Mouse (Mus musculus): ENCODE measurements around the gene Cnst. TPM values are rescaled to one million over a fixed set of nuclear protein-coding genes. Genes with fewer than 3 reads are reported as not detected.

Gene Cnst
- polyA plus RNA-seq, 1 experiment from 2014 or later = 18.8 TPM

DNA sequence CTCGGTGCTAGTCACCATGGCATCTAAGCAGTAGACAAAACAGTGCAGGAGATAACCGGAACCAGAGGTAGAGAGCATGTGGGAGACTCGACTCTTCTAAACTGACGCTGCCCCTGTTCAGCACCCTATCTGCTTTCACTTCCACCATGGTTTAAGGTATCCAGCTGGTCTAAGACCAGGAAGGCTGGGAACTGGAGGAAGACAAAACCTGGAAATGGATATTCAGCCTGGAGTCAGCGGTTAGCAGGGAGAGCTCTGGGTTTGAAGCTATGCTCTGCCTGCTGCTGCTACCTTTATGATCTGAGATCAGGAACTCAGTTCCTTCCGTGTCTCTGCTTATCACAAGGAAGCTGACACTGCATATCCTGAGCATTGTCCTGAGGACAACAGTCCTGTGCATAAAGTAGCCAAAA is 35.9 kb downstream of the Cnst start:
- Histone ChIP-seq H3K4me2 (ENCODE audit: low read depth, low read length) (no peak overlapping the region), H3K9ac (ENCODE audit: low read length) (no peak overlapping the region), H3K9me3 (replicated peaks; ENCODE audit: control insufficient read depth, low read length) (no peaks in the 10 kb centered on the region), H3K4me3 (replicated peaks; ENCODE audit: low read length) (no peak overlapping the region), H3K27me3 (ENCODE audit: control insufficient read depth, insufficient read depth, low read length) (no peaks in the 10 kb centered on the region), H3K4me1 (ENCODE audit: control insufficient read depth, insufficient read depth, low read length) (peaks cover 3% of the 10 kb centered on the region), H3K36me3 (ENCODE audit: control insufficient read depth, insufficient read depth, low read length) (peaks cover 4% of the 10 kb centered on the region; the same call in 1 of the 2 replicates), H3K27ac (ENCODE audit: low read length) (no peak overlapping the region)
- no peak for ATAC-seq (ENCODE audit: insufficient read depth, low FRiP score)
- 47% methylated on average over 6 of the region's 6 CpGs for WGBS

DNA sequence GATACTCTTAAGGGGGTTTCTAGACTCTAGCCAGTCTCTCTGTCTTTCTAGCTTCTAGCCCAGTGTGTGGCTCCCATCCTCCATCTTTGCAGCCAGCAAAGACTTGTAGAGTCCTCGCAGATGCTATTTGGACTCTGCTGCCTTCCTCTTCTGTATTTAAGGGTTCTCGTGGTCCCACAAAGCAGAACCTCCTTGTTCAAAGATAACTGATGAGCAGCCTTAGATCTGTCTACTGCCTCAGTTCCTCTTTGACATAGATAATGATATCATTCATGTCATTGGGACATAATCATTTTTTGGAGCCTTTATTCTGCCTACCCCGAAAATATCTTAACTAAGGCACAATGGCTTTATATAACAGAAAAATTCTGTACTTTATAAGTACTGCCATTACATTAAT is 36.9 kb downstream of the Cnst start:
- H3K4me2 ChIP-seq (ENCODE audit: low read depth, low read length) = no peak overlapping the region
- ATAC-seq (ENCODE audit: insufficient read depth, low FRiP score) = no peak
- H3K9me3 ChIP-seq (replicated peaks; ENCODE audit: control insufficient read depth, low read length) = no peaks in the 10 kb centered on the region
- 90% methylated on average over 3 of the region's 3 CpGs for WGBS
- no peak overlapping the region for H3K27ac ChIP-seq (ENCODE audit: low read length)
- H3K4me3 ChIP-seq (replicated peaks; ENCODE audit: low read length) = no peak overlapping the region
- H3K36me3 ChIP-seq (ENCODE audit: control insufficient read depth, insufficient read depth, low read length) = peaks cover 4% of the 10 kb centered on the region; the same call in 1 of the 2 replicates
- no peak overlapping the region for H3K9ac ChIP-seq (ENCODE audit: low read length)
- H3K4me1 ChIP-seq (ENCODE audit: control insufficient read depth, insufficient read depth, low read length) = peaks cover 3% of the 10 kb centered on the region
- no peaks in the 10 kb centered on the region for H3K27me3 ChIP-seq (ENCODE audit: control insufficient read depth, insufficient read depth, low read length)

DNA sequence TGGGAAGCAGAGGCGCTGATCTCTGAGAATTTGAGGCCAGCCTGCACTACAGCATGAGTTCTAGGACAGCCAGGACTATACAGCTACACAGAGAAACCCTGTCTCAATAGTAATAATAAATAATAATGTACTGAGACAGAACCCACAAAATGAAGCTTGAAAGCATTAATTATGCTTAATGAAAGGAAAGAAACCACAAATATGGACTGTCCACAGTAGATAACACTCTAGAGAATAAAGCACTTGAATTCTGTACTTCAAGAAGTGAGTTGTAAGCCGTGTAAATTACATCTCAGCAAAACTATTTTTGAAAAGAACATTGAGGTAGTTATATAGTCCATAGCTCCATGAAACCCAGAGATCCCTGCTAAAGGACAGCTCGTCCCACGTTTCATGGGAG is 38.0 kb downstream of the Cnst start:
- Histone ChIP-seq H3K4me3 (replicated peaks; ENCODE audit: low read length) (no peak overlapping the region), H3K9me3 (replicated peaks; ENCODE audit: control insufficient read depth, low read length) (no peaks in the 10 kb centered on the region), H3K9ac (ENCODE audit: low read length) (no peak overlapping the region), H3K36me3 (ENCODE audit: control insufficient read depth, insufficient read depth, low read length) (peaks cover 4% of the 10 kb centered on the region; the same call in 1 of the 2 replicates), H3K27ac (ENCODE audit: low read length) (no peak overlapping the region), H3K4me2 (ENCODE audit: low read depth, low read length) (no peak overlapping the region), H3K27me3 (ENCODE audit: control insufficient read depth, insufficient read depth, low read length) (no peaks in the 10 kb centered on the region), H3K4me1 (ENCODE audit: control insufficient read depth, insufficient read depth, low read length) (peaks cover 3% of the 10 kb centered on the region; the same call in 1 of the 2 replicates)
- ATAC-seq (ENCODE audit: insufficient read depth, low FRiP score) = no peak
- WGBS = 88% methylated on average over 4 of the region's 4 CpGs

DNA sequence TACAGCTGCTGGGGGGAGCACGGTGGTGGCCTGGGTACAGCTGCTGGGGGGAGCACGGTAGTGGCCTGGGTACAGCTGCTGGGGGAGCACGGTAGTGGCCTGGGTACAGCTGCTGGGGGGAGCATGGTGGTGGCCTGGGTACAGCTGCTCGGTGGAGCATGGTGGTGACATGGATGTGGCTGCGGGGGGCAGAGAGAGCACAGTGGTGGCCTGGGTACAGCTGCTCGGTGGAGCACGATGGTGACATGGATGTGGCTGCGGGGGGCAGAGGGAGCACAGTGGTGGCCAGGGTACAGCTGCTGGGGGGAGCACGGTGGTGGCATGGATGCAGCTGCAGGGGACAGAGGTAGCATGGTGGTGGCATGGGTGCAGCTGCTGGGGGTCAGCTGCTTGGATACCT is 39.5 kb downstream of the Cnst start:
- peaks cover 3% of the 10 kb centered on the region; the same call in 1 of the 2 replicates for H3K4me1 ChIP-seq (ENCODE audit: control insufficient read depth, insufficient read depth, low read length)
- H3K36me3 ChIP-seq (ENCODE audit: control insufficient read depth, insufficient read depth, low read length) = no peaks in the 10 kb centered on the region
- H3K9me3 ChIP-seq (replicated peaks; ENCODE audit: control insufficient read depth, low read length) = no peaks in the 10 kb centered on the region
- H3K9ac ChIP-seq (ENCODE audit: low read length) = no peak overlapping the region
- no peak overlapping the region for H3K4me3 ChIP-seq (replicated peaks; ENCODE audit: low read length)
- H3K27me3 ChIP-seq (ENCODE audit: control insufficient read depth, insufficient read depth, low read length) = no peaks in the 10 kb centered on the region
- 82% methylated on average over 9 of the region's 9 CpGs for WGBS
- H3K27ac ChIP-seq (ENCODE audit: low read length) = no peak overlapping the region
- H3K4me2 ChIP-seq (ENCODE audit: low read depth, low read length) = no peak overlapping the region
- ATAC-seq (ENCODE audit: insufficient read depth, low FRiP score) = no peak

DNA sequence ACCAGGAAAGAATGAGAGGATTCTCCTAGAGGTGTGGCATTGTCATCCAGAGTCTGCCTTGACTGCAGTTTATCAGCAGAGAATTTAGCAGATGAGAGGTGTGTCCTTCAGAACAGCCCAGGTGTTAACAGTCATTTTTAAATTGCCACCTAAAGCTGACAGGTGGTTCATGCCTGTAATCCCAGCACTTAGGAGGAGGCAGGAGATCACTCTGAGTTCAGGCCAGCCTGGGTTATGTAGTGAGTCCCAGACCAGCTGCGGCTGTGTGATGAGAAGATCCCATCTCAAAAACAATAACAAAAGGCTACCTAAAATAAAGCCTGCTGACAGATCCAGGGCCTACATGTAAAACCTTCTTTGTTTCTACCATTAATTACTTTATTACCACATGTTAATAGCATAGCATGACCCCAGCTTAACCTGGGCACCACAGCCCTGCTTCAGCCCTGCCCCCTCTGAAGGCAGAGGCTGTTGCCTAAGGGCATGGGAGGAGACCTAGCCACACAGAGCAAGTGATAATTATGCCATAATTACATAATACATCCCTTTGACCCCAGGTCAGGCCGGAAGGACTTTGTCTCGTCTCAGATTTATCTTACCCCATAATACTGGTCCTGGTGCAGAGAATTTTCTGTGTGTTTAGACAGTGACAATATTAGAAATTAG is 40.4 kb downstream of the Cnst start:
- WGBS = 44% methylated on average over 3 of the region's 3 CpGs
- no peak for ATAC-seq (ENCODE audit: insufficient read depth, low FRiP score)
- H3K27ac ChIP-seq (ENCODE audit: low read length) = no peak overlapping the region

DNA sequence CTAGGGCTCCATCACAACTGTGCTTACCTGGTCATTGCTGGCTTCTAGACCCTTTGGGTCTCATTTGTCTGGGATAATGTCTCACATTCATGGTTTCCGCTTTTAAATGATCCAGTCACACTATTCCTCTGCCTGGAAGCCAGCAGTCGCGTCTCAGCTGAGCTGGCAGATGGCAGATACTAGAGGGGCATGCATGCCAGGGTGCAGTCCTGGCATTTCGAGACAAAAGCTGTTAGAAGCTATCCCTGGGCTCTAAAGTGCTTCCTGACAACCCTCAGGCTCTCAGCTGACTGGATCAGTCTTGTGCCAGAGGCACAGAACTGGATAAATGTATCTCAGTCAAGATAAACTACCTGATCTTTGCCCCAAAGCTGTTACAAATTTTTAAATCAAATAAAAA is 42.1 kb downstream of the Cnst start:
- 76% methylated on average over 4 of the region's 4 CpGs for WGBS
- Histone ChIP-seq H3K4me1 (ENCODE audit: control insufficient read depth, insufficient read depth, low read length) (peaks cover 3% of the 10 kb centered on the region; the same call in 1 of the 2 replicates), H3K4me2 (ENCODE audit: low read depth, low read length) (no peak overlapping the region), H3K36me3 (ENCODE audit: control insufficient read depth, insufficient read depth, low read length) (0 out of 2 replicates have a peak, but pooled peaks cover 5% of the 10 kb centered on the region), H3K4me3 (replicated peaks; ENCODE audit: low read length) (no peak overlapping the region), H3K27me3 (ENCODE audit: control insufficient read depth, insufficient read depth, low read length) (no peaks in the 10 kb centered on the region), H3K9me3 (replicated peaks; ENCODE audit: control insufficient read depth, low read length) (no peaks in the 10 kb centered on the region), H3K27ac (ENCODE audit: low read length) (no peak overlapping the region), H3K9ac (ENCODE audit: low read length) (no peak overlapping the region)
- no peak for ATAC-seq (ENCODE audit: insufficient read depth, low FRiP score)

More for the DNA sequence above, 40.4 kb downstream of the Cnst start:
- H3K4me3 ChIP-seq (replicated peaks; ENCODE audit: low read length) = no peak overlapping the region
- H3K4me2 ChIP-seq (ENCODE audit: low read depth, low read length) = no peak overlapping the region
- H3K9me3 ChIP-seq (replicated peaks; ENCODE audit: control insufficient read depth, low read length) = no peaks in the 10 kb centered on the region
- no peaks in the 10 kb centered on the region for H3K27me3 ChIP-seq (ENCODE audit: control insufficient read depth, insufficient read depth, low read length)
- no peak overlapping the region for H3K9ac ChIP-seq (ENCODE audit: low read length)
- peaks cover 3% of the 10 kb centered on the region; the same call in 1 of the 2 replicates for H3K4me1 ChIP-seq (ENCODE audit: control insufficient read depth, insufficient read depth, low read length)
- no peaks in the 10 kb centered on the region for H3K36me3 ChIP-seq (ENCODE audit: control insufficient read depth, insufficient read depth, low read length)

DNA sequence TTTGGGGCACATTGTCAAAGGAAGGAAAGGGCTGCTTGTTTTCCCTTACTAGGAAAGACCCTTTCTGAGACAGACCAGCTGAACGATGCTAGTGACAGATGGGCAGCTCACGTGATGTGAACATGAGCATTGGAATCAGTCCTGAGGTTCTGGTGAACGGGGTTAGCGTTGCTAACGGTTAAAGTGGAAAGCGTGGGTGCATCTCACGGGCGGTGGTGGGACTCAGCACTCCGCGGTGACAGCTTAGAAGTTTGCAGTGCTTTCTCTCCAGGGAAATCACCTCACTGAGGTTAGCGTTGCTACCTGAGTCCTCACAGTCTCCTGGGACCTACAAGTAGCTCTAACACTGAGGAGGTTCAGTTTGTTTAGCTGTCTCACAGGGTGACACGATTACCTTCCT is 45.5 kb downstream of the Cnst start:
- no peak overlapping the region for H3K4me2 ChIP-seq (ENCODE audit: low read depth, low read length)
- H3K4me1 ChIP-seq (ENCODE audit: control insufficient read depth, insufficient read depth, low read length) = no peaks in the 10 kb centered on the region
- 0 out of 2 replicates have a peak, but pooled peaks cover 5% of the 10 kb centered on the region for H3K36me3 ChIP-seq (ENCODE audit: control insufficient read depth, insufficient read depth, low read length)
- H3K27ac ChIP-seq (ENCODE audit: low read length) = no peak overlapping the region
- no peaks in the 10 kb centered on the region for H3K27me3 ChIP-seq (ENCODE audit: control insufficient read depth, insufficient read depth, low read length)
- WGBS = 74% methylated on average over 12 of the region's 12 CpGs
- H3K9me3 ChIP-seq (replicated peaks; ENCODE audit: control insufficient read depth, low read length) = no peaks in the 10 kb centered on the region
- no peak overlapping the region for H3K9ac ChIP-seq (ENCODE audit: low read length)
- no peak for ATAC-seq (ENCODE audit: insufficient read depth, low FRiP score)
- H3K4me3 ChIP-seq (replicated peaks; ENCODE audit: low read length) = no peak overlapping the region

DNA sequence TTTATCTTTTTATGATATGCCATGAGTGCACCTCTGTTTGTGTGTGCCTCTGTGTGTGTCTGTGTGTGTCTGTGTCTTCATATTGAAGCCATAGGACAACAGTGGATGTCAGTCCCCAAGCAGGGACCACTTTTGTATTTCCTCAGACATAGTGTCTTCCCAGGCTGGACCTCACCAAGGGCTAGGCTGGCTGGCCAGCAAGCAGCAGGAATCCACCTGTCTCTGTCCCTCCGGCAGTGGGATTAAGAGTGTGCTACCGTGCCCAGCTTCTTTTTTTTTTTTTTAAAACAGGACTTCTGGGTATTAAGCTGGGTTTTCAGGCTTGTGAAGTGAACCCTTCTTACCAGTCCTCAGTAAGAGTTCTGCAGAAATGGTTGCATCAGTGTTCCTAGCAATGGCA is 46.0 kb downstream of the Cnst start:
- 92% methylated on average over 2 of the region's 2 CpGs for WGBS
- H3K4me3 ChIP-seq (replicated peaks; ENCODE audit: low read length) = no peak overlapping the region
- H3K36me3 ChIP-seq (ENCODE audit: control insufficient read depth, insufficient read depth, low read length) = 0 out of 2 replicates have a peak, but pooled peaks cover 5% of the 10 kb centered on the region
- no peak overlapping the region for H3K9ac ChIP-seq (ENCODE audit: low read length)
- no peak overlapping the region for H3K4me2 ChIP-seq (ENCODE audit: low read depth, low read length)
- no peaks in the 10 kb centered on the region for H3K9me3 ChIP-seq (replicated peaks; ENCODE audit: control insufficient read depth, low read length)
- no peaks in the 10 kb centered on the region for H3K4me1 ChIP-seq (ENCODE audit: control insufficient read depth, insufficient read depth, low read length)
- no peak overlapping the region for H3K27ac ChIP-seq (ENCODE audit: low read length)
- no peaks in the 10 kb centered on the region for H3K27me3 ChIP-seq (ENCODE audit: control insufficient read depth, insufficient read depth, low read length)
- ATAC-seq (ENCODE audit: insufficient read depth, low FRiP score) = no peak

DNA sequence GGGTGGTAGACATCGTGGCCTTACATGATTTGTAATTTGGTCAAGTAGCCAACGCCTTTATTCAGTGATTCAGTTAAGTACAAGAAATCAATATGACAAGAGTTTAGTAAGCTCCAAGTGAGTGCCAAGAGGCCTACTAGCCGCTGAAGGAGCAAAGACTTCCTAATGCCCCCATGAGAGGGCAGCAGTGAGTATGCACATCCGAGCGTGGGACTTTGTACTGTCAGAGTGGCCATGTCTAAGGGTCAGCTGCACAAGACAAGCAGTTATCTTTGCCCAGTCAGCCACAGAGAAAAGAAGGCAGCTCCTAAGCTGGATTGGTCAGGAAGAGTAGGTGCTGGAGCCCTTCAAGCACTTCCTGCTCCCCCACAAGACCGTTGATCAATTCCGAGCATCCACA is 46.8 kb downstream of the Cnst start:
- no peak for ATAC-seq (ENCODE audit: insufficient read depth, low FRiP score)
- H3K27me3 ChIP-seq (ENCODE audit: control insufficient read depth, insufficient read depth, low read length) = no peaks in the 10 kb centered on the region
- no peaks in the 10 kb centered on the region for H3K4me1 ChIP-seq (ENCODE audit: control insufficient read depth, insufficient read depth, low read length)
- H3K9me3 ChIP-seq (replicated peaks; ENCODE audit: control insufficient read depth, low read length) = no peaks in the 10 kb centered on the region
- no peak overlapping the region for H3K4me2 ChIP-seq (ENCODE audit: low read depth, low read length)
- H3K4me3 ChIP-seq (replicated peaks; ENCODE audit: low read length) = no peak overlapping the region
- no peak overlapping the region for H3K27ac ChIP-seq (ENCODE audit: low read length)
- no peak overlapping the region for H3K9ac ChIP-seq (ENCODE audit: low read length)
- WGBS = 74% methylated on average over 7 of the region's 7 CpGs
- H3K36me3 ChIP-seq (ENCODE audit: control insufficient read depth, insufficient read depth, low read length) = 0 out of 2 replicates have a peak, but pooled peaks cover 5% of the 10 kb centered on the region
